Mouse (Mus musculus) adrenal gland, postnatal 0 days (tissue): ENCODE results near the gene 2900026A02Rik. TPM values are rescaled to one million over a fixed set of nuclear protein-coding genes. Genes with fewer than 3 reads are reported as not detected.

Source experiments
- polyA plus RNA-seq: library from polyadenylated mRNA; unstranded; fragments of >200 nt; fragmentation: Nextera tagmentation; extraction: Ambion mirVana; gene quantifications from 2 replicates; pipeline ENCODE4 v1.2.1, GENCODE M21; 2015

Gene 2900026A02Rik
- polyA plus RNA-seq: 4.1 and 4.6 TPM in 2 replicates

DNA sequence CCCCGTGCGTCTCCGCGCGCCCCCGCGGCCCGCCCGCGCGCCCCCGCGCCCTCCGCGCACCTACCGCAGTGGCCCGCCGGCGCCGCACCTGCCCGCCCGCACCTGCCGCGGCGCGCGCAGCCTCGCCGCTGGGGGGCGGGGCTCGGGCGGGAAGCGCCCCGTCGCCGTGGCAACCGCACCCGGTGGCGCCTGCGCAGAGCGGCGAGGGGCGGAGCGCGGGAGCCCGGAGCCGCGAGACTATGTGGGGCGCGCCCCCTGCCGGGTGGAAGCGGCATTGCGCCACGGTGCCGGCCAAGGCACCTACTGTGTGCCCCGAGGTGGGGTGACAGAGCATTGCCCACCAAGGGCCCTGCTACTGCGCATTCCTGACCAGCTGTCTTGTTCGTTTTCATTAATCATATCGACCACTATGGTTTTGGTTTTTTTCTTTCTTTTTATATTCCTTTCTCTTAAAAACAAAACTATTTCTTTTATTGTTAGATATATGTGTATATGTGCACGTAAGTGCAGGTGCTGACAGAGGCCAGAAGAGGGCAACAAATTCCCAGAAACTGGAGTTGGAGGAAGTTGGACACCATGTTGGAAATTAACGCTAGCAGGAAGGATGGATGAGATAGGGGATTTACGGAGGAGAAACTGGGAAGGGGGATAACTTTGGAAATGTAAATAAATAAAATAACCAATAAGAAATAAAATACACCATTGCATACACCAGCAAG is at the start of gene 2900026A02Rik:
Gene 2900026A02Rik (minus strand): TSS at position 90 of the 719 bp plus-strand sequence.

DNA sequence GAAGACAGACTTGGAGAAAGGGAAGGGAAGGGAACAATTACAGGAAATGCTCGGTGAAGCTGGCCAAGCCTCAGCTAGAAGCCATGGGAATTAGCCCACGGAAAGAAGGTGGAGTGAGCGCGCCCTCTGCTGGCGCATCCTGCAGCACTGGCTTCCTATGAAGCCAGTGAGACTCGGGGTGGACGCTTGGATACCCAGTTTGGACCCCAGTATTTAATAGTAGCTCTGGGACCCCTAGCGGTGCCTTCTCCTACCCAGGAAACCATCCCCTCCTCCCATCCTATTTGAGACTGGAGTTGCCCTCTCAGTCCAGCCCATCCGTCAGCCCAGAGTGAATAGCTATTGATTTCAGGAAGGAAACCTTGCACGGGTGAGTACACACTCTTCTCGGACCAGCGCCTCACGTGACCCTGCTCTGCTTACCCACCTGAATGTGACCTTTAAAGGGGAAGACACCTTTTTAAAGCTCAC is 5.6 kb upstream of the 2900026A02Rik start, which contains the start of gene Tmem211:
Gene Tmem211 (plus strand): TSS at position 278 of the 471 bp plus-strand sequence.

GRCm38 (mm10) chr5:113081439-113081838 is 139.6 kb downstream of the 2900026A02Rik start, which contains the start of gene Crybb3:
Gene Crybb3 (minus strand): TSS chr5:113081584.

GRCm38 (mm10) chr5:113070017-113070416 is 151.0 kb downstream of the 2900026A02Rik start, which contains the start of gene Crybb2:
Gene Crybb2 (minus strand): TSS chr5:113070117.

Other genes with a start within 250 kb of the 2900026A02Rik start
- gene Grk3, start 205.4 kb downstream of the 2900026A02Rik start, polyA plus RNA-seq: 9.6 and 10.1 TPM in 2 replicates
- gene Crybb2, start 151.1 kb downstream of the 2900026A02Rik start, polyA plus RNA-seq: not detected in 2 replicates
- gene Crybb3, start 139.7 kb downstream of the 2900026A02Rik start, polyA plus RNA-seq: 0.40 TPM in 1 of 2 replicates, not detected in the other
- not detected in 2 replicates for gene Tmem211, start 5.7 kb upstream of the 2900026A02Rik start, polyA plus RNA-seq
- 8.1 TPM in 2 replicates for gene Sgsm1, start 89.5 kb upstream of the 2900026A02Rik start, polyA plus RNA-seq
- not detected in 2 replicates for gene Aym1, start 136.1 kb upstream of the 2900026A02Rik start, polyA plus RNA-seq